Mouse (Mus musculus) CH12.LX (cell line): Measurements from ENCODE around the gene Macf1.

ENCODE experiments used
- POLR2A ChIP-seq: IDR thresholded peaks from 2 replicates; pipeline ENCODE4 v1.6.1; 2011; ENCODE audit warnings: low read depth, mild to moderate bottlenecking, improper control_type of control experiment, low read length
- USF2 ChIP-seq: conservative IDR thresholded peaks from 2 replicates; pipeline ENCODE4 v1.6.1; 2011; ENCODE audit warnings: low read depth, low read length, improper control_type of control experiment
- ZNF384 ChIP-seq: IDR thresholded peaks from 2 replicates; pipeline ENCODE4 v1.6.1; 2012; ENCODE audit warnings: low read depth, low read length, improper control_type of control experiment, inconsistent platforms

- no peak for TF ChIP-seq USF2
- no peak for TF ChIP-seq POLR2A
- no peak for TF ChIP-seq ZNF384
These were observed 62.4 kb downstream of the Macf1 start for GRCm38 (mm10) chr4:123621732-123622131.
